Mouse (Mus musculus): ENCODE data around the gene Dapk1.
"Not testable (repeated sequence)": the region's sequence is repeated elsewhere in the genome, so short reads cannot be mapped to it uniquely, and the experiment has no call there.

Dapk1 gene

GRCm38 (mm10) chr13:60601436-60602415 lies at the start of gene Dapk1:
Dapk1 (plus strand) TSS chr13:60601947.
- DNase-seq, result peak; percentile 90

GRCm38 (mm10) chr13:60553326-60553725 lies 48.4 kb upstream of the Dapk1 start:
- no peak for DNase-seq

GRCm38 (mm10) chr13:60556476-60556875 lies 45.3 kb upstream of the Dapk1 start:
- DNase-seq, result no peak

GRCm38 (mm10) chr13:60556911-60557310 lies 44.8 kb upstream of the Dapk1 start:
- DNase-seq, result no peak

- no peak for DNase-seq
These were observed 37.4 kb upstream of the Dapk1 start for GRCm38 (mm10) chr13:60564303-60564702.

- no peak for DNase-seq
These were observed 32.7 kb upstream of the Dapk1 start for GRCm38 (mm10) chr13:60568934-60569548.

GRCm38 (mm10) chr13:60569549-60569941 lies 32.2 kb upstream of the Dapk1 start:
- no peak for DNase-seq

GRCm38 (mm10) chr13:60573541-60573940 lies 28.2 kb upstream of the Dapk1 start:
- DNase-seq, result no peak

- DNase-seq, result peak; percentile 27
These were observed 27.8 kb upstream of the Dapk1 start for GRCm38 (mm10) chr13:60573971-60574370.

- DNase-seq, result no peak
These were observed 23.2 kb upstream of the Dapk1 start for GRCm38 (mm10) chr13:60578541-60578940.

GRCm38 (mm10) chr13:60594866-60595265 lies 6.9 kb upstream of the Dapk1 start:
- no peak for DNase-seq

- no peak for DNase-seq
These were observed 6.2 kb upstream of the Dapk1 start for GRCm38 (mm10) chr13:60595519-60595918.

GRCm38 (mm10) chr13:60602416-60603251 lies 887 bp downstream of the Dapk1 start:
- peak; percentile 54 for DNase-seq

- DNase-seq, result no peak
These were observed 1.5 kb downstream of the Dapk1 start for GRCm38 (mm10) chr13:60603252-60603562.

GRCm38 (mm10) chr13:60607411-60607810 lies 5.7 kb downstream of the Dapk1 start:
- DNase-seq, result no peak

GRCm38 (mm10) chr13:60608411-60609046 lies 6.8 kb downstream of the Dapk1 start:
- DNase-seq, result no peak

- no peak for DNase-seq
These were observed 7.5 kb downstream of the Dapk1 start for GRCm38 (mm10) chr13:60609234-60609633.

GRCm38 (mm10) chr13:60610558-60610957 lies 8.8 kb downstream of the Dapk1 start:
- no peak for DNase-seq

GRCm38 (mm10) chr13:60610971-60611370 lies 9.2 kb downstream of the Dapk1 start:
- not testable (repeated sequence) for DNase-seq

- no peak for DNase-seq
These were observed 10.4 kb downstream of the Dapk1 start for GRCm38 (mm10) chr13:60612160-60612559.

GRCm38 (mm10) chr13:60614154-60614553 lies 12.4 kb downstream of the Dapk1 start:
- no peak for DNase-seq

- peak; percentile 44 for DNase-seq
These were observed 13.4 kb downstream of the Dapk1 start for GRCm38 (mm10) chr13:60615057-60615650.

Measured in lung, postnatal 36 days (tissue).